Mouse (Mus musculus) liver, postnatal 0 days (tissue): ENCODE measurements at regions not wholly inside any gene's neighbourhood (a gene's known extent, or its start where the extent isn't known, plus 50 kb on each side); places are given as distances from the start of the nearest gene placed in this dataset.

Source experiments
- CTCF ChIP-seq: sonication (generic); IDR thresholded peaks from 2 replicates; pipeline ENCODE4 v1.5.1; 2016; ENCODE audit warnings: antibody characterized with exemption, low read depth
- EP300 ChIP-seq: IDR thresholded peaks from 2 replicates; pipeline ENCODE4 v1.6.1; 2016; ENCODE audit warnings: antibody characterized with exemption, low read depth, mild to moderate bottlenecking

- TF ChIP-seq EP300 (no peak), CTCF (no peak)
These were observed 497.2 kb downstream of the Tmem114 start for GRCm38 (mm10) chr16:7927756-7928155.
